Mouse (Mus musculus): Measurements from ENCODE around the gene Pde4b.

DNA sequence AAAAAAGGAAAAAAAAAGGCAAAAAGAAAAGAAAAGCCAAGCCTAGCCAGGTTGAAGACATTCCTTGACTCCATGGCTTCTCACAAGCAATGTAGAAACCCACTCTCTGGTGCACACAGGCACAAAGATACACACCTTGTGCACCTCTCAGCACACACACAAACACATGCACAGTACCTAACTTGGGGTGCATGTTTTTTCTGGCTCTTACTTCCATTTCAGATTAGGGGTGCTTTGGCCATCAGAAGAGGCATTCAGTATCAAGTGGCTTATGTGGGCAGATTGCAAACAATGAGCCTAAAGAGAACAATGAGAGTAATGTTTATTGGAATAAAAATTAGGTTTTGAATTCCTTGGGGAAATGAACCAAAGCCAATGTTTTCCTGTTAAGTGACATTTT is 166.7 kb downstream of the Pde4b start:
- TF ChIP-seq CTCF (IDR thresholded peaks at IDR 0.05; ENCODE audit: low read depth, low read length) (no peak), POLR2A (IDR thresholded peaks at IDR 0.05; ENCODE audit: insufficient read depth, low read length) (no peak), EP300 (IDR thresholded peaks at IDR 0.05; ENCODE audit: insufficient read depth, low read depth, low read length) (no peak)

Measured in ES-Bruce4 (cell line).